Mouse (Mus musculus): ENCODE measurements around the gene Efcab2. TPM values are rescaled to one million over a fixed set of nuclear protein-coding genes. Genes with fewer than 3 reads are reported as not detected.
"Not testable (repeated sequence)": the region's sequence is repeated elsewhere in the genome, so short reads cannot be mapped to it uniquely, and the experiment has no call there.

The Efcab2 gene
- polyA plus RNA-seq, 1 experiment from 2014 or later = 21.5 TPM

DNA sequence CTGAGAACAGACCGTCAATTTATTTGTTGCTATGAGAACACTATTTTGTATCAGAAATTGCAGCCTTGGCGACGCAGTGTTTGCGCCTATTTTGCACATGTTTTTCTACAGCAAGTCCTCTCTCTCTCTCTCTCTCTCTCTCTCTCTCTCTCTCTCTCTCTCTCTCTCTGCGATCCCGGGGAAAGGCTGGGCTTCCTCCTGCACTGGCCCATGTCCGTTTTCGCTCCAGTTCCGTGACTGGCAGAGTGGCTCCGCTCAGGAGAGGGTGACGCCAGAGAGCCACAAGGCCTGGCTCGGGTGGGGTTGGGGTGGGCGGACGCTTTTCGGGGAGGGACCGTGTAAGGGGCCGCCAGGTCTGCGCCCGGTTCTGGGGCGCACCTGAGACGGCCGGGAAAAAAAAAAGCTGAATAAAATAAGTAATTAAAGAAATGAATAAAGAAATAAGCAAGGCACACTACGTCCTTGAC is 407 bp upstream of the Efcab2 start:
- H3K27ac ChIP-seq = peak overlapping the region; percentile 100
- no peaks in the 10 kb centered on the region for H3K27me3 ChIP-seq
- no peaks in the 10 kb centered on the region for H3K9me3 ChIP-seq (replicated peaks)
- ATAC-seq (replicated peaks; ENCODE audit: insufficient number of reproducible peaks, insufficient read depth, low FRiP score, low read depth) = peak; percentile 85
- peak overlapping the region; percentile 98 for H3K9ac ChIP-seq
- peak overlapping the region; percentile 82 for H3K4me3 ChIP-seq
- H3K4me1 ChIP-seq (replicated peaks) = no peaks in the 10 kb centered on the region; the same call in 1 of the 2 replicates
- peak overlapping the region; percentile 74 for H3K4me2 ChIP-seq
- no peaks in the 10 kb centered on the region for H3K36me3 ChIP-seq
- 1% methylated on average over 23 of the region's 23 CpGs for WGBS

DNA sequence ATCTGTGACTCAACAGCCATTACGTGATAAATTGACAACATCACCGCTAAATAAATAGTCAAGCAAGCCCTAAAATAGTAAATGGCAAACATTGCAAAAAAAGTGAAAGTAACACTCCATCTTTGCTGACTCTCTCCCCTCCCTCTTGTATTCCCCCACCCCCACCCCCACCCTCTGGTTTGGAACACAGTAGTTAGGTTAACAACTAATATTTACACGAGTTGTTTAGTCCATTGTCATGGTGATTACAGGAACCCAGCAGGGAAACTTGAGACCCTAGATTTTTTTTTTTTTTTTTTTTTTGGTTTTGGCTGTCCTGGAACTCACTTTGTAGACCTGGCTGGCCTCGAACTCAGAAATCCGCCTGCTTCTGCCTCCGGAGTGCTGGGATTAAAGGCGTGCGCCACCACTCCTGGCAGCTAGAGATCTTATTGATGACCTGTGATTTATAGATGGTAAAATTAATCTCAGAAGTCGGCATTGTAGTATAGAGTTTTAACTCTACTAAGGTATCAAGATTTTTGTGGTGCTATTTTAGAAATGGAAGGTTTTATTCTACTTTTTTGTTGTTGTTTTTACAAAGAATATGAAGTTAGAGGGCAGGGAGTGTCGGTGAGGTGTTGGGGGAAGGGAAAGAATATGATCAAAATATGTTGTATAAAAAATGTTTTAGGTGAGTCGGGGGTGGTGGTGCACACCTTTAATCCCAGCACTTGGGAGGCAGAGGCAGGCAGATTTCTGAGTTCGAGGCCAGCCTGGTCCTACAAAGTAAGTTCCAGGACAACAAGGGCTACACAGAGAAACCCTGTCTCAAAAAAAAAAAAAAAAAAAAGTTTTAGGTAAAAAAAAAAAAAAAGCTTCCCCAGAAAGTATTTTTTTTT is 1.1 kb downstream of the Efcab2 start:
- no peak for ATAC-seq (replicated peaks; ENCODE audit: insufficient number of reproducible peaks, insufficient read depth, low FRiP score, low read depth)
- 62% methylated on average over 12 of the region's 12 CpGs for WGBS

DNA sequence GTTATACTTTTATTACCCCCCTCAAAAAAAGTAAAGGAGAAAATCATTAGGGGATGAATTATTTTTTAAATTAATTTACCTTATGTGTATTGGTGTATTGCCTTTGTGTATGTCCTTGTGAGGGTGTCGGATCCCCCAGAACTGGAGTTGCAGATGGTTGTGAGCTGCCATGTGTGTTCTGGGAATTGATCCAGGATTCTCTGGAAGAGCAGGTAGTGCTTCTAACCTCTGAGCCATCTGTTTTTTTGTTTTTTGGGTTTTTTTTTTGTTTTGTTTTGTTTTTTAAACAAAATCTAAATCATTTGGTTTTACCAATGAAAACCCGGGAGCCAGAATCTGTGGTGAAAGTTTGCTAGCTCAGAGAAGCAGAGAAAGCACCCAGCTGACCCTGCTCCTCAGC is 1.8 kb downstream of the Efcab2 start:
- WGBS = 67% methylated on average over 2 of the region's 2 CpGs
- Histone ChIP-seq H3K9ac (no peak overlapping the region), H3K9me3 (replicated peaks) (no peaks in the 10 kb centered on the region), H3K4me2 (no peak overlapping the region), H3K4me3 (no peak overlapping the region), H3K36me3 (no peaks in the 10 kb centered on the region), H3K27me3 (no peaks in the 10 kb centered on the region), H3K4me1 (replicated peaks) (no peaks in the 10 kb centered on the region; the same call in 1 of the 2 replicates), H3K27ac (no peak overlapping the region)
- no peak for ATAC-seq (replicated peaks; ENCODE audit: insufficient number of reproducible peaks, insufficient read depth, low FRiP score, low read depth)

More for the DNA sequence above, 1.1 kb downstream of the Efcab2 start:
- Histone ChIP-seq H3K4me3 (peak overlapping the region; percentile 82), H3K36me3 (no peaks in the 10 kb centered on the region), H3K4me1 (replicated peaks) (no peaks in the 10 kb centered on the region; the same call in 1 of the 2 replicates), H3K9ac (peak overlapping the region; percentile 98), H3K27ac (peak overlapping the region; percentile 100), H3K27me3 (no peaks in the 10 kb centered on the region), H3K4me2 (peak overlapping the region; percentile 74), H3K9me3 (replicated peaks) (no peaks in the 10 kb centered on the region)

DNA sequence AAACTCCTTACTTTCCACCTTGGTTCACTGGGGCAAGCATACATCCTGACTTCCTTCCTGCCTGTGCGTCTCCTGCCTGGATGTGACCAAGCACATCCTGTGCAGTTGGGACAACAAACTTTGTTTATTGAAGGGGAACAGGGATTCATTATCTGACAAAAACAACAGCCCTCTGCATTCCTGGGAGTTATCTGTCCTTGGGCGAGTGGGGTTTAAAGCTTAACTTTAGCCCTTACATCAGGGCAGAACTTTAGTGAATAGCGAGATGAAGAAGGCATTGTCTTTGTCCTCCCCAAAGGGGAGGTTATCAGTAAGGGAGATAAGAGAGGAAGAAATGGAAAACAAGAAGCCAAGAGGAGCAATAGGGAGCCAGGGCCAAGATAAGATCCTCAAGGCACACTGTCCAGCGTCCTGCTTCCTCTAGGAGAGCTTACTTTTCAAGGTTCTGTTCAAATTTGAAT is 3.0 kb downstream of the Efcab2 start:
- no peak for ATAC-seq (replicated peaks; ENCODE audit: insufficient number of reproducible peaks, insufficient read depth, low FRiP score, low read depth)
- 26% methylated on average over 4 of the region's 4 CpGs for WGBS
- H3K4me3 ChIP-seq = no peak overlapping the region

DNA sequence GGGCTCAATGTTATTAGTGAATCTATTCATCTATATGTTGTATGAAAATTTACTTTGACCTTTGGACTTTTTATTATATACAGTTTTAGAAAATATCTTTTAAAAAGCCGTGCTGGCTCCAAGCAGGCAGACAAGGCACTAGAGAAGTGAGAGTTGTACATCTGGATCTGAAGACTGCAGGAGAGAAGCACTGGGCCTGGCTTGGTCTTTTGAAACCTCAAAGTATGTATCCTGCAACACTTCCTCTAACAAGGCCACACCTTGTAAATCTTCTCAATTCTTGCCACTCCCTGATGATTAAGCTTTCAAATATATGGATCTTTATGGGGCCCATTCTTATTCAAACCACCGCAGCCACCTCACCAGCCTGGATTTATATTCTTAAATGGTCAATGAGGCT is 7.5 kb downstream of the Efcab2 start:
- 86% methylated on average over 2 of the region's 2 CpGs for WGBS
- ATAC-seq (replicated peaks; ENCODE audit: insufficient number of reproducible peaks, insufficient read depth, low FRiP score, low read depth); H3K4me2 ChIP-seq; H3K4me1 ChIP-seq (replicated peaks); H3K9ac ChIP-seq; H3K4me3 ChIP-seq; H3K27me3 ChIP-seq; H3K36me3 ChIP-seq; H3K9me3 ChIP-seq (replicated peaks); H3K27ac ChIP-seq: not testable (repeated sequence)

More for the DNA sequence above, 3.0 kb downstream of the Efcab2 start:
- H3K36me3 ChIP-seq = no peaks in the 10 kb centered on the region
- no peak overlapping the region for H3K9ac ChIP-seq
- H3K27me3 ChIP-seq = no peaks in the 10 kb centered on the region
- no peak overlapping the region for H3K4me2 ChIP-seq
- H3K4me1 ChIP-seq (replicated peaks) = no peaks in the 10 kb centered on the region; the same call in 1 of the 2 replicates
- 0 out of 2 replicates have a peak overlapping the region, but pooled peaks have one; percentile 21 for H3K27ac ChIP-seq
- H3K9me3 ChIP-seq (replicated peaks) = no peaks in the 10 kb centered on the region

DNA sequence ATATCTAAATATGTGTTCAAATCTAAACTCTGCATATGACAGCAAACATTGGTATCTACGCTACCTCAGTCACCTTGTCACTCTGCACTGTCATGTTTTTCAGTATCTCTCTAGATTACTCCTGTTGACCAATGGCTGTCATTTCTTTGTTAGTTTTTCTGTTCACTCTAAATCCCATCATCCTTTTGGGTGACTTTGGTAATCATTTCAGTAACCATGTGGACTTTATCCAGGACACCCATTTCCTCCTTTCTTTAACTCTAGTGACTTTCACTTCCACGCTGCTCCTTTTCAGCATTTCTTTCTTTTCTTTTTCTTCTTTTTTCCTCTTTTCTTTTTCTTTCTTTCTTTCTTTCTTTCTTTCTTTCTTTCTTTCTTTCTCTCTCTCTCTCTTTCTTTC is 13.7 kb downstream of the Efcab2 start:
- no peaks in the 10 kb centered on the region for H3K9me3 ChIP-seq (replicated peaks)
- H3K27ac ChIP-seq = no peak overlapping the region
- H3K9ac ChIP-seq = no peak overlapping the region
- no peak overlapping the region for H3K4me3 ChIP-seq
- no peaks in the 10 kb centered on the region for H3K36me3 ChIP-seq
- WGBS = 93% methylated on average over 2 of the region's 2 CpGs
- H3K27me3 ChIP-seq = no peaks in the 10 kb centered on the region
- ATAC-seq (replicated peaks; ENCODE audit: insufficient number of reproducible peaks, insufficient read depth, low FRiP score, low read depth) = no peak
- no peaks in the 10 kb centered on the region for H3K4me1 ChIP-seq (replicated peaks)
- H3K4me2 ChIP-seq = no peak overlapping the region

DNA sequence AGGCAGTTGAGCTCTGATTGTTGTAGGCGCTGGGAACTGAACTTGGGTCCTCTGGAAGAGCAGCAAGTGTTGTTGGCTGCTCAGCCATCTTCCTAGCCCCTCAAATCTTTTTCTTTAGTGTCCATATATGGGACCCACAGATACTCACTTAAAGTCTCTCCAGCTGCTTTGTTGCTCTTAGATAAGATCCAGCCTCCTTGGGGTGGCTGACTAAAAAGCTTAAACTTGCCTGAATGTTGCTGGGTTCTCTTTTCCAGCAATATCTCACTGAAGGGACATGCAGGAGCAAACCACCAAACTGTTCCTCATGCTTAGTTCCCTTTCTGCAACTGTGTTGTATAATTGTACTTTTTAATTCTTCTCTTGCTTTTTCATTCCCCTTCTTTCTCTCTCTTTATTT is 17.8 kb downstream of the Efcab2 start:
- no peak for ATAC-seq (replicated peaks; ENCODE audit: insufficient number of reproducible peaks, insufficient read depth, low FRiP score, low read depth)
- 91% methylated on average over 1 of the region's 1 CpGs for WGBS
- Histone ChIP-seq H3K36me3 (no peaks in the 10 kb centered on the region), H3K4me2 (no peak overlapping the region), H3K27ac (no peak overlapping the region), H3K9me3 (replicated peaks) (no peaks in the 10 kb centered on the region), H3K4me3 (no peak overlapping the region), H3K9ac (no peak overlapping the region), H3K27me3 (no peaks in the 10 kb centered on the region), H3K4me1 (replicated peaks) (no peaks in the 10 kb centered on the region)

DNA sequence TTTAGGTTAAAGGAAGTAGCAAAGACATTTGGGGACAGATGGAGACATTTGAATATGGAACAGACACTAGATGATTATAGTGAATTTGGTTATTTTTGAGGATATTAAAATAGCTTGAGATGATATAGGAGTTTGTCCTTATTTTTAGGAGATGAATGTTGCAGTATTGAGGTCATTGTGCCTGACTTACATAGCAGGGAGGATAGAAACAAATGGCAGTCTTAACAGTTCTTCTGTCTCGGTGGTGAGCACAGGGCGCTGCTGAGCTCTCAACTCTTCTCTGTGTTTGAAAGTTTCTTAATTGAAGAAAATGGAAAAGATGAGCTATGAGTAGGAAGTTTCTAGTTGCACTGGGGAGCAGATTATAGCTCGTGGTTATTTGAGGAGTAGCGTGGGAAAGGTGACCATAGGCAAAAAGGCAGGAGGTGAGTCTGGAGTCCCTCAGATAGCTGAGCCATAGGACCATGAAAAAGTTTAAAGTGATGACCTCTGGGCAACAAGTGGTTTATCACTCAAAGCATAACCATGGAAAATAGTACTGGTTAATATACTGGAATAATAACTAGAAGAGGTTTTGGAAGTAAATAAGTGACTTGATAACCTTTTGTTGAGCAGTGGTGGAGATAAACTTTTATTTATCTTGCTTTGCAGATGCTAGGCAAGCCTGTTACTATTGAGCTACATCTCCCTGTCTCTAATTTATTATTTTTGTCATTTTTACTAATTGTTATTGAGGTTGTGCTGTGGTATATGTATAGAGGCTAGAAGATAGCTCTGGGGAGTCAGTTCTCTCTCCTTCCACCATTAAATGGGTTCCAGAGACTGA is 25.9 kb downstream of the Efcab2 start:
- H3K9ac ChIP-seq = no peak overlapping the region

DNA sequence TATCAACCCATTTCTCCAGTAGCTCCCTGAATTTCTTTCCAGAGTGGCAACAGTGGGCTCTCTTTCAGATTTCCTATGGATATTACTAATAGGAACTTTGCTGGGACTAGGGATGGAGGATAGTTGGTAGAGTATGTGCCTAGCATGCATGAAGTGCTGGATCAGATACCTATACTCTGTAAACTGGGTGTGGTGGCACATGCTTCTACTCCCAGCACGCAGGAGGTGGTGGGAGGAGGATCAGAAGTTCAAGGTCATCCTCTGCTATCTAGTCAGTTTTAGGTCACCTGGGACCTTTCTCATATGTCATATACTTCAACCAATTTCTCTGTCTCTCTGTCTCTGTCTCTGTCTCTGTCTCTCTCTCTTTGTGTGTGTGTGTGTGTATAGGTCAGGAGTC is 27.7 kb downstream of the Efcab2 start:
- Histone ChIP-seq H3K4me3 (no peak overlapping the region), H3K9me3 (replicated peaks) (no peaks in the 10 kb centered on the region), H3K9ac (no peak overlapping the region), H3K27me3 (no peaks in the 10 kb centered on the region), H3K4me1 (replicated peaks) (peaks cover 5% of the 10 kb centered on the region), H3K36me3 (no peaks in the 10 kb centered on the region), H3K27ac (no peak overlapping the region), H3K4me2 (no peak overlapping the region)
- no peak for ATAC-seq (replicated peaks; ENCODE audit: insufficient number of reproducible peaks, insufficient read depth, low FRiP score, low read depth)
- 78% methylated on average over 1 of the region's 1 CpGs for WGBS

More for the DNA sequence above, 25.9 kb downstream of the Efcab2 start:
- H3K4me3 ChIP-seq = no peak overlapping the region
- H3K4me2 ChIP-seq = no peak overlapping the region
- H3K27me3 ChIP-seq = no peaks in the 10 kb centered on the region
- 76% methylated on average over 4 of the region's 4 CpGs for WGBS
- H3K4me1 ChIP-seq (replicated peaks) = peaks cover 5% of the 10 kb centered on the region
- no peak overlapping the region for H3K27ac ChIP-seq
- no peaks in the 10 kb centered on the region for H3K36me3 ChIP-seq
- no peaks in the 10 kb centered on the region for H3K9me3 ChIP-seq (replicated peaks)
- no peak for ATAC-seq (replicated peaks; ENCODE audit: insufficient number of reproducible peaks, insufficient read depth, low FRiP score, low read depth)

DNA sequence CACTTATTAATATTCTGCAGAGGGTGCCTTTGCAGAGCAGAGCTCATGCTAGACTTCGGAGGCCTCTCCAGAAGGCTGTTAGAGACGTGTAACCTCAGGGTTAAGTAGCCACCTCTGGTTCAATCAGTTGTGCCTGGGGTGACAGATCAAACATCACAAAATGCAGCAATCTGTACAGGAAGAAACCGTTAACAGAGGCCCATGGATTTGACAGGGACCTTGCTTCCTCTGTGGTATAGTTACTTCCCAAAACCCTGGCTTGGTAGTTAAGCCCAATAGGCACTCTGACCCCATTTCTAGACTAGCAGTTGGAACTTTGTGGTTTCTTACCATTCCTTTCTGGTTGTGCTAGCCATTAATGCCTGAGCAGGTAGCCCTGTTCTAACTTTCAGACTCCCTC is 38.5 kb downstream of the Efcab2 start:
- no peak for ATAC-seq (replicated peaks; ENCODE audit: insufficient number of reproducible peaks, insufficient read depth, low FRiP score, low read depth)
- H3K27ac ChIP-seq = no peak overlapping the region
- H3K4me3 ChIP-seq = no peak overlapping the region
- H3K36me3 ChIP-seq = no peaks in the 10 kb centered on the region
- H3K9me3 ChIP-seq (replicated peaks) = no peaks in the 10 kb centered on the region
- 58% methylated on average over 3 of the region's 3 CpGs for WGBS
- peaks cover 14% of the 10 kb centered on the region for H3K4me1 ChIP-seq (replicated peaks)
- no peak overlapping the region for H3K4me2 ChIP-seq
- H3K27me3 ChIP-seq = no peaks in the 10 kb centered on the region
- H3K9ac ChIP-seq = no peak overlapping the region

DNA sequence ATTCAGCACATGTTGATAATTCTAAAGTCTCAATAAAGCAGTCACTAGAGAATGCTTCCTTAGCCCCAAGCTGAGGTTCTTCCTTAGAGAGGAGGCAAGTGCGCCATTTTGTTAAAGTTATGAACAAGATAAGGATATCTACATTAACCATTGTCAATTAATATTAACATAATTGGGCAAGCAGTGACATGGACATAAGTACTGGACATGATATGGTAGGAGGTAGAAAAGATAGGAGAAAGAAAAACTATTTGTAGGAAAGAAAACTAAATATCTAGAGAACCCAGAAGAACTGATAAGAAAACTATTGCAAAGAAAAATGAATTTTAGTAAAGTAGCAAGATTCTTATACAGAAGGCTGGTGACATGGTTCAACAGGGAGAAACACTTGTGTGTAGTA is 41.2 kb downstream of the Efcab2 start:
- WGBS = 88% methylated on average over 1 of the region's 1 CpGs
- no peaks in the 10 kb centered on the region for H3K27me3 ChIP-seq
- peaks cover 14% of the 10 kb centered on the region for H3K4me1 ChIP-seq (replicated peaks)
- H3K9me3 ChIP-seq (replicated peaks) = no peaks in the 10 kb centered on the region
- ATAC-seq (replicated peaks; ENCODE audit: insufficient number of reproducible peaks, insufficient read depth, low FRiP score, low read depth) = no peak
- no peak overlapping the region for H3K9ac ChIP-seq
- H3K4me2 ChIP-seq = no peak overlapping the region
- no peak overlapping the region for H3K27ac ChIP-seq
- H3K4me3 ChIP-seq = no peak overlapping the region
- H3K36me3 ChIP-seq = no peaks in the 10 kb centered on the region
